9 mouse cellular contexts compared by ENCODE assay signal in genomic region chr2:179681386-179681785, GRCm38 (mm10).
DNase-seq lines count a peak whose midpoint lies in the region; ATAC-seq and TF ChIP-seq lines count a peak whose summit lies in the region.
"Had no signal": no experiment of that assay in that cellular context is flagged by ENCODE, and none has a peak within 500 bp of the region (broad histone marks: within the 10 kb centered on the region; RNA-seq: fewer than 3 reads in every experiment).

No protein-coding gene starts in this region.

- H3K27ac ChIP-seq in midbrain, embryonic 11.5 days (ENCODE audit: low read depth, low read length), result no peak overlapping the region
- no peak overlapping the region for H3K27ac ChIP-seq in midbrain, embryonic 13.5 days
- H3K27ac ChIP-seq in lung, postnatal 0 days (ENCODE audit: low read length), result no peak overlapping the region
- H3K27ac ChIP-seq in forebrain, embryonic 13.5 days, result no peak overlapping the region
- H3K27ac ChIP-seq: liver, embryonic 15.5 days had no signal

- no peaks in the 10 kb centered on the region; the same call in 1 of the 2 replicates for H3K27me3 ChIP-seq in midbrain, embryonic 11.5 days (ENCODE audit: control insufficient read depth, insufficient read depth, low read length)
- H3K27me3 ChIP-seq in midbrain, embryonic 13.5 days, result no peaks in the 10 kb centered on the region
- H3K27me3 ChIP-seq in lung, postnatal 0 days (replicated peaks; ENCODE audit: insufficient read depth, low read length), result no peaks in the 10 kb centered on the region
- H3K27me3 ChIP-seq in forebrain, embryonic 13.5 days, result no peaks in the 10 kb centered on the region
- H3K27me3 ChIP-seq: liver, embryonic 15.5 days had no signal

- peak; percentile 27 for DNase-seq in gastrocnemius, adult 18-20 months (ENCODE audit: low spot score)
- no peak for DNase-seq in gastrocnemius, adult 8-10 months (ENCODE audit: low spot score in 2 of 2)
- DNase-seq in midbrain, embryonic 11.5 days (ENCODE audit: low spot score, missing footprints), result peak; percentile 91
- peak; percentile 49 to 62 for DNase-seq in cerebellum, postnatal 14 days
- no peak for DNase-seq in lung, postnatal 0 days (ENCODE audit: low spot score)

- 86% methylated on average over 1 of the region's 1 CpGs for WGBS in midbrain, embryonic 11.5 days
- 92% methylated on average over 1 of the region's 1 CpGs for WGBS in midbrain, embryonic 13.5 days
- WGBS in lung, postnatal 0 days, result 89% methylated on average over 1 of the region's 1 CpGs
- WGBS in forebrain, embryonic 13.5 days, result 97% methylated on average over 1 of the region's 1 CpGs

- TF ChIP-seq CTCF in lung, postnatal 0 days (IDR thresholded peaks at IDR 0.05), result peak; percentile 73

- ATAC-seq in midbrain, embryonic 11.5 days (ENCODE audit: low FRiP score), result no peak
- no peak for ATAC-seq in midbrain, embryonic 13.5 days
- no peak for ATAC-seq in lung, postnatal 0 days
- ATAC-seq in inflammation-experienced regulatory T-cells, adult 6 months, result no peak
- no peak for ATAC-seq in forebrain, embryonic 13.5 days

- no peaks in the 10 kb centered on the region for H3K4me1 ChIP-seq in midbrain, embryonic 11.5 days (ENCODE audit: control insufficient read depth, insufficient read depth, low read length)
- no peaks in the 10 kb centered on the region for H3K4me1 ChIP-seq in midbrain, embryonic 13.5 days (replicated peaks)
- H3K4me1 ChIP-seq in lung, postnatal 0 days (ENCODE audit: insufficient read depth, low read depth, low read length), result no peaks in the 10 kb centered on the region
- H3K4me1 ChIP-seq in forebrain, embryonic 13.5 days, result peaks cover 13% of the 10 kb centered on the region
- H3K4me1 ChIP-seq: liver, embryonic 15.5 days had no signal

- no peaks in the 10 kb centered on the region for H3K36me3 ChIP-seq in midbrain, embryonic 11.5 days (ENCODE audit: control insufficient read depth, insufficient read depth, low read length)
- no peaks in the 10 kb centered on the region for H3K36me3 ChIP-seq in midbrain, embryonic 13.5 days
- H3K36me3 ChIP-seq in lung, postnatal 0 days (ENCODE audit: insufficient read depth, low read length), result no peaks in the 10 kb centered on the region
- no peaks in the 10 kb centered on the region for H3K36me3 ChIP-seq in forebrain, embryonic 13.5 days (ENCODE audit: poor library complexity, severe bottlenecking)
- H3K36me3 ChIP-seq: liver, embryonic 15.5 days had no signal

- H3K9me3 ChIP-seq in midbrain, embryonic 11.5 days (ENCODE audit: control insufficient read depth, low read length), result no peaks in the 10 kb centered on the region
- H3K9me3 ChIP-seq in midbrain, embryonic 13.5 days, result no peaks in the 10 kb centered on the region
- H3K9me3 ChIP-seq in lung, postnatal 0 days (ENCODE audit: low read length), result no peaks in the 10 kb centered on the region
- no peaks in the 10 kb centered on the region for H3K9me3 ChIP-seq in forebrain, embryonic 13.5 days (replicated peaks)
- H3K9me3 ChIP-seq: liver, embryonic 15.5 days had no signal

- TF ChIP-seq EP300 in lung, postnatal 0 days (IDR thresholded peaks at IDR 0.05), result no peak

- no peak overlapping the region for H3K4me2 ChIP-seq in midbrain, embryonic 11.5 days
- no peak overlapping the region for H3K4me2 ChIP-seq in midbrain, embryonic 13.5 days (replicated peaks)
- no peak overlapping the region for H3K4me2 ChIP-seq in lung, postnatal 0 days (replicated peaks; ENCODE audit: low read depth, low read length)
- no peak overlapping the region for H3K4me2 ChIP-seq in forebrain, embryonic 13.5 days
- H3K4me2 ChIP-seq: liver, embryonic 15.5 days had no signal

- no peak overlapping the region for H3K9ac ChIP-seq in midbrain, embryonic 11.5 days (ENCODE audit: low read length)
- no peak overlapping the region for H3K9ac ChIP-seq in midbrain, embryonic 13.5 days (replicated peaks)
- H3K9ac ChIP-seq in lung, postnatal 0 days (replicated peaks; ENCODE audit: low read depth), result no peak overlapping the region
- no peak overlapping the region for H3K9ac ChIP-seq in forebrain, embryonic 13.5 days
- H3K9ac ChIP-seq: liver, embryonic 15.5 days had no signal

- H3K4me3 ChIP-seq in midbrain, embryonic 11.5 days (ENCODE audit: low read depth, low read length), result no peak overlapping the region
- no peak overlapping the region for H3K4me3 ChIP-seq in midbrain, embryonic 13.5 days (replicated peaks)
- H3K4me3 ChIP-seq in lung, postnatal 0 days (ENCODE audit: low read depth, low read length), result no peak overlapping the region
- no peak overlapping the region for H3K4me3 ChIP-seq in forebrain, embryonic 13.5 days
- H3K4me3 ChIP-seq: liver, embryonic 15.5 days had no signal

Comparison
In these comparisons a context has a peak if more than half of its experiments do, and no peak if none do; other contexts are left out.
1. DNase-seq: peak in gastrocnemius, adult 18-20 months (single experiment), midbrain, embryonic 11.5 days (single experiment) and cerebellum, postnatal 14 days (2 of 2); none in gastrocnemius, adult 8-10 months (0 of 2) and lung, postnatal 0 days (single experiment).